Mouse (Mus musculus): ENCODE measurements around the gene Gm10985.

DNA sequence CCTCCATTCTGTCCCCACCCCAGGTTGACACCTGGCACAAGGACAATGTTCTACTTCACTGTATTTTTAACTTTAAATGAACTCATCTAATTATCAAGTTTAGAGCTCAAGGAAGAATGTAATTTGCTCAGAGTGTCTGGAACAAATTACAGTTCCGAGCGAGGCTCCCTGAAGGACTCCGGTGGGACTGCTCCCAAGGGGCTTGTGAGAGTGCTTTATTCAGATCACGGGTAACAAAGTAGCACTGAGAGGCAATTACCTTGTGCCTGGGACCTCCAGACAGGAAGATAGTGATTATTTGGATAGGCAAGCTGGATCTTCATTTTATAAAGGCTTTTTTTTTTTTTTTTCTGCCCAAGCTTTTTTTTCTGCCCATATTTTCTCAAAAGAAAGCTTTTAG, 2.8 kb downstream of the Gm10985 start:
- TF ChIP-seq CTCF (IDR thresholded peaks at IDR 0.05) = no peak
- TF ChIP-seq EP300 (IDR thresholded peaks at IDR 0.05) = no peak

Data from lung, postnatal 0 days (tissue).